Mouse (Mus musculus) liver, embryonic 11.5 days (tissue): ENCODE measurements around the gene Smarca2. TPM values are rescaled to one million over a fixed set of nuclear protein-coding genes. Genes with fewer than 3 reads are reported as not detected.
"Not testable (repeated sequence)": the region's sequence is repeated elsewhere in the genome, so short reads cannot be mapped to it uniquely, and the experiment has no call there.

ENCODE experiments used
- ATAC-seq: fragments of 200-750 bp; cut with Nextera tagmentation; replicated peaks from 2 replicates; pipeline ENCODE4 v1.8.0; 2017; ENCODE audit warnings: moderate number of reproducible peaks, mild to moderate bottlenecking, moderate TSS enrichment, moderate library complexity; ENCODE audit not compliant: low FRiP score
- DNase-seq: peaks from one replicate; pipeline ENCODE4 v3.0.0-alpha.2; 2017; ENCODE audit warnings: low spot score
- H3K27ac ChIP-seq: fragments of 300-500 bp; sonication (generic); 2 replicates; pipeline ENCODE4 v1.5.1; 2014; ENCODE audit warnings: mild to moderate bottlenecking, low read depth, low read length, control low read depth
- H3K27me3 ChIP-seq: fragments of 300-500 bp; sonication (generic); replicated peaks from 2 replicates; pipeline ENCODE4 v1.6.1; 2014; ENCODE audit warnings: low read length, mixed read lengths; ENCODE audit not compliant: control insufficient read depth, insufficient read depth
- H3K36me3 ChIP-seq: fragments of 300-500 bp; sonication (generic); 2 replicates; pipeline ENCODE4 v1.6.1; 2014; ENCODE audit warnings: mild to moderate bottlenecking, low read length, moderate library complexity, mixed read lengths; ENCODE audit not compliant: control insufficient read depth, insufficient read depth
- H3K4me1 ChIP-seq: fragments of 300-500 bp; sonication (generic); replicated peaks from 2 replicates; pipeline ENCODE4 v1.6.1; 2014; ENCODE audit warnings: low read length, mixed read lengths; ENCODE audit not compliant: control insufficient read depth, insufficient read depth
- H3K4me2 ChIP-seq: fragments of 300-500 bp; sonication (generic); 2 replicates; pipeline ENCODE4 v1.6.1; 2014; ENCODE audit warnings: mild to moderate bottlenecking, control low read depth, moderate library complexity
- H3K4me3 ChIP-seq: fragments of 300-500 bp; sonication (generic); 2 replicates; pipeline ENCODE4 v1.5.1; 2014; ENCODE audit warnings: low read depth, low read length, control low read depth
- H3K9ac ChIP-seq: fragments of 300-500 bp; sonication (generic); 2 replicates; pipeline ENCODE4 v1.6.1; 2014; ENCODE audit warnings: low read depth, low read length, control low read depth
- H3K9me3 ChIP-seq: fragments of 300-500 bp; sonication (generic); 2 replicates; pipeline ENCODE4 v1.6.1; 2016; ENCODE audit warnings: low read length, inconsistent platforms, mixed read lengths; ENCODE audit not compliant: control insufficient read depth
- WGBS: fragments of 180-500 bp; shearing (Covaris S2); extraction: QIAGEN DNeasy Blood & Tissue Kit; methylation state at CpG from one replicate; pipeline ENCODE4 v1.1.7; 2014; 5-methylcytosine and 5-hydroxymethylcytosine counted together
- polyA plus RNA-seq: library from polyadenylated mRNA; unstranded; fragments of >200 nt; fragmentation: Nextera tagmentation; extraction: Ambion mirVana; gene quantifications from 2 replicates; pipeline ENCODE4 v1.2.1, GENCODE M21; 2014

Gene Smarca2
- polyA plus RNA-seq, 1 experiment from 2014 or later: 16.1 TPM

- ATAC-seq: no peak
- no peaks in the 10 kb centered on the region for H3K4me1 ChIP-seq
- H3K27ac ChIP-seq: no peak overlapping the region
- H3K9ac ChIP-seq: no peak overlapping the region
- no peaks in the 10 kb centered on the region for H3K36me3 ChIP-seq
- 68% methylated on average over 7 of the region's 7 CpGs for WGBS
- H3K4me2 ChIP-seq: no peak overlapping the region
- no peaks in the 10 kb centered on the region for H3K27me3 ChIP-seq
- no peak overlapping the region for H3K4me3 ChIP-seq
- DNase-seq: no peak
- no peaks in the 10 kb centered on the region for H3K9me3 ChIP-seq
Measured at GRCm38 (mm10) chr19:26733546-26734100, 128.8 kb downstream of the Smarca2 start.

GRCm38 (mm10) chr19:26734704-26735109, 129.9 kb downstream of the Smarca2 start:
- H3K27me3 ChIP-seq: no peaks in the 10 kb centered on the region
- no peak for DNase-seq
- no peaks in the 10 kb centered on the region for H3K9me3 ChIP-seq
- H3K4me1 ChIP-seq: no peaks in the 10 kb centered on the region
- H3K4me2 ChIP-seq: no peak overlapping the region
- no peak for ATAC-seq
- no peak overlapping the region for H3K4me3 ChIP-seq
- H3K36me3 ChIP-seq: no peaks in the 10 kb centered on the region
- no peak overlapping the region for H3K9ac ChIP-seq
- WGBS: 82% methylated on average over 10 of the region's 10 CpGs
- H3K27ac ChIP-seq: no peak overlapping the region

- 79% methylated on average over 4 of the region's 4 CpGs for WGBS
- not testable (repeated sequence) for DNase-seq
Measured at GRCm38 (mm10) chr19:26745021-26745420, 140.2 kb downstream of the Smarca2 start.

GRCm38 (mm10) chr19:26745567-26745966, 140.7 kb downstream of the Smarca2 start:
- Histone ChIP-seq H3K9ac (no peak overlapping the region), H3K27me3 (no peaks in the 10 kb centered on the region), H3K4me3 (no peak overlapping the region), H3K4me1 (peaks cover 4% of the 10 kb centered on the region; the same call in 1 of the 2 replicates), H3K27ac (no peak overlapping the region), H3K9me3 (no peaks in the 10 kb centered on the region), H3K4me2 (no peak overlapping the region), H3K36me3 (no peaks in the 10 kb centered on the region)
- DNase-seq (no peak), ATAC-seq (no peak)
- 90% methylated on average over 7 of the region's 7 CpGs for WGBS

More at GRCm38 (mm10) chr19:26745021-26745420, 140.2 kb downstream of the Smarca2 start:
- not testable (repeated sequence) for H3K9ac ChIP-seq, H3K27ac ChIP-seq, H3K4me2 ChIP-seq, H3K27me3 ChIP-seq, H3K9me3 ChIP-seq, H3K36me3 ChIP-seq, H3K4me1 ChIP-seq, ATAC-seq, H3K4me3 ChIP-seq

GRCm38 (mm10) chr19:26746290-26746689, 141.4 kb downstream of the Smarca2 start:
- no peak for DNase-seq
- H3K36me3 ChIP-seq: no peaks in the 10 kb centered on the region
- no peak overlapping the region for H3K4me3 ChIP-seq
- no peak overlapping the region for H3K9ac ChIP-seq
- no peak for ATAC-seq
- WGBS: 90% methylated on average over 10 of the region's 10 CpGs
- H3K27me3 ChIP-seq: no peaks in the 10 kb centered on the region
- peaks cover 4% of the 10 kb centered on the region; the same call in 1 of the 2 replicates for H3K4me1 ChIP-seq
- no peak overlapping the region for H3K4me2 ChIP-seq
- no peak overlapping the region for H3K27ac ChIP-seq
- no peaks in the 10 kb centered on the region for H3K9me3 ChIP-seq

- H3K9ac ChIP-seq: peak overlapping the region; percentile 4; the same call in 1 of the 2 replicates
- H3K4me1 ChIP-seq: peaks cover 4% of the 10 kb centered on the region; the same call in 1 of the 2 replicates
- H3K4me3 ChIP-seq: peak overlapping the region; percentile 54
- H3K4me2 ChIP-seq: peak overlapping the region; percentile 71
- DNase-seq (no peak), ATAC-seq (no peak)
- WGBS: 55% methylated on average over 6 of the region's 6 CpGs
- no peaks in the 10 kb centered on the region for H3K36me3 ChIP-seq
- H3K27me3 ChIP-seq: no peaks in the 10 kb centered on the region
- no peaks in the 10 kb centered on the region for H3K9me3 ChIP-seq
- peak overlapping the region; percentile 81 for H3K27ac ChIP-seq
Measured at GRCm38 (mm10) chr19:26746709-26747467, 142.0 kb downstream of the Smarca2 start.

GRCm38 (mm10) chr19:26747571-26748539, 143.0 kb downstream of the Smarca2 start:
- ATAC-seq: peak; percentile 73
- peak overlapping the region; percentile 81 for H3K27ac ChIP-seq
- peak overlapping the region; percentile 61 for H3K9ac ChIP-seq
- peaks cover 4% of the 10 kb centered on the region; the same call in 1 of the 2 replicates for H3K4me1 ChIP-seq
- H3K27me3 ChIP-seq: no peaks in the 10 kb centered on the region
- peak overlapping the region; percentile 71 for H3K4me2 ChIP-seq
- no peaks in the 10 kb centered on the region for H3K9me3 ChIP-seq
- no peaks in the 10 kb centered on the region for H3K36me3 ChIP-seq
- under 1% methylated on average over 36 of the region's 36 CpGs for WGBS
- peak; percentile 74 for DNase-seq
- H3K4me3 ChIP-seq: peak overlapping the region; percentile 54

- Histone ChIP-seq H3K4me1 (peaks cover 4% of the 10 kb centered on the region; the same call in 1 of the 2 replicates), H3K4me2 (peak overlapping the region; percentile 71), H3K27me3 (no peaks in the 10 kb centered on the region), H3K36me3 (no peaks in the 10 kb centered on the region), H3K4me3 (peak overlapping the region; percentile 54), H3K9ac (no peak overlapping the region; the same call in none of the 2 replicates), H3K9me3 (no peaks in the 10 kb centered on the region), H3K27ac (peak overlapping the region; percentile 81)
- DNase-seq (no peak), ATAC-seq (no peak)
- WGBS: 7% methylated on average over 6 of the region's 6 CpGs
Measured at GRCm38 (mm10) chr19:26748676-26749075, 143.8 kb downstream of the Smarca2 start.
